Mouse (Mus musculus) forebrain, embryonic 11.5 days (tissue): ENCODE results near the gene Gramd1a. TPM values are rescaled to one million over a fixed set of nuclear protein-coding genes. Genes with fewer than 3 reads are reported as not detected.
A peak's percentile ranks its signal among the peaks of the same experiment; 100 is the strongest.

Experiments used
- ATAC-seq: fragments of 200-750 bp; cut with Nextera tagmentation; replicated peaks from 2 replicates; pipeline ENCODE4 v1.8.0; 2017; ENCODE audit warnings: moderate TSS enrichment; ENCODE audit not compliant: low FRiP score
- DNase-seq: peaks from one replicate; pipeline ENCODE4 v3.0.0-alpha.2; 2017; ENCODE audit warnings: low spot score
- H3K27ac ChIP-seq: fragments of 300-500 bp; sonication (generic); 2 replicates; pipeline ENCODE4 v1.5.1; 2014; ENCODE audit warnings: low read depth, low read length
- H3K27me3 ChIP-seq: fragments of 300-500 bp; sonication (generic); 2 replicates; pipeline ENCODE4 v1.6.1; 2014; ENCODE audit warnings: mild to moderate bottlenecking, low read length, mixed read lengths; ENCODE audit not compliant: control insufficient read depth, insufficient read depth
- H3K36me3 ChIP-seq: fragments of 300-500 bp; sonication (generic); 2 replicates; pipeline ENCODE4 v1.6.1; 2014; ENCODE audit warnings: mild to moderate bottlenecking, low read length, moderate library complexity, mixed read lengths; ENCODE audit not compliant: control insufficient read depth, insufficient read depth
- H3K4me1 ChIP-seq: fragments of 300-500 bp; sonication (generic); replicated peaks from 2 replicates; pipeline ENCODE4 v1.6.1; 2014; ENCODE audit warnings: low read length, mixed read lengths; ENCODE audit not compliant: control insufficient read depth, insufficient read depth
- H3K4me2 ChIP-seq: fragments of 300-500 bp; sonication (generic); 2 replicates; pipeline ENCODE4 v1.6.1; 2014; ENCODE audit warnings: low read depth, mild to moderate bottlenecking, low read length, moderate library complexity, mixed read lengths; ENCODE audit not compliant: severe bottlenecking
- H3K4me3 ChIP-seq: fragments of 300-500 bp; sonication (generic); 2 replicates; pipeline ENCODE4 v1.5.1; 2014; ENCODE audit warnings: low read depth, low read length
- H3K9ac ChIP-seq: fragments of 300-500 bp; sonication (generic); 2 replicates; pipeline ENCODE4 v1.6.1; 2014; ENCODE audit warnings: low read length
- H3K9me3 ChIP-seq: fragments of 300-500 bp; sonication (generic); 2 replicates; pipeline ENCODE4 v1.6.1; 2016; ENCODE audit warnings: low read length, mixed read lengths; ENCODE audit not compliant: control insufficient read depth
- WGBS: fragments of 180-500 bp; shearing (Covaris S2); extraction: QIAGEN DNeasy Blood & Tissue Kit; methylation state at CpG from one replicate; pipeline ENCODE4 v1.1.7; 2014; 5-methylcytosine and 5-hydroxymethylcytosine counted together
- polyA plus RNA-seq: library from polyadenylated mRNA; unstranded; fragments of >200 nt; fragmentation: Nextera tagmentation; extraction: Ambion mirVana; gene quantifications from 2 replicates; pipeline ENCODE4 v1.2.1, GENCODE M21; 2014

Gene Gramd1a
- polyA plus RNA-seq, 1 experiment from 2014 or later = 133 TPM

DNA sequence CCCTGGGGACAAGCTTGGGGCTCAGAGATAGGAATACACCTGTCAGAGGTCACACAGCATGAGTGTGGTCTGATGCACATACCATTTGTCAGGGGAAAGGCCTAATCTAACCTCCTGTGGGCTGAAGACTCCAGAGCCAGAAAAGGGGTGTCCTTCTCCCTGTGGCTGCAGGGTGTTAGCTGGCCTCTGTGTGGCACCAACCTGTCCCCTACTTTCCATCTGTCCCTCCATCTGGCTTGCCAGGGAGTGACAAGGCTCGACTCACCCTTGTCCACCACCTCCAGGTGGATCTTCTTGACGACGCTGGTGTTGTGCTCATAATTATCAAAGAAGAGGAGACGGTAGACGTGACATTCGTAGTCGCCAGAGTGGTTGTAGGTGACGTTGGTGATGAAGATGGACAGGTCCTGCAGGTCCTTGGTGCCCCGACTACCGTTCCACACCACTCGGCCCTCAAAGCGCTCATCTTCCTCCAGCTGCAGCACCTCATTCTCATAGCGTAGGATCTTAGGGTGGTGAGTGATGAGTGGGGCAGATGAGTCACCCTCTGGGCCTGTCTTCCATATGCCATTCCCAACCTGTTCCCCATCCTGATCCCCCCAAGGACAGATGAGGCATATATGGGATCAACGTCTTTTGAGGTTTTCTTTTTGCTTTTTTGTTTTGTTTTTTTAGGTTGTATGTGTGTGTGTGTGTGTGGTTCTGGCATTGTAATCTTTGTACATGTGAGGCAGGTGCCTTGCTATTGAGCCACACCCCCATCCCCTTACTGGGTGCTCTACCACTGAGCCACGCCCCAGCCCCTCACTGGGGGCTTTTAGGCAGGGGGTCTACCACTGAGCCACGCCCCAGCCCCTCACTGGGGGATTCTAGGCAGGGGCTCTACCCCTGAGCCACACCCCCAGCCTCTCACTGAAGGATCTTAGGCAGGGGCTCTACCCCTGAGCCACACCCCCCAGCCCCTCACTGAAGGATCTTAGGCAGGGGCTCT, 32.8 kb downstream of the Gramd1a start:
- Histone ChIP-seq H3K27ac (no peak overlapping the region), H3K4me2 (no peak overlapping the region), H3K27me3 (peaks cover 31% of the 10 kb centered on the region), H3K9me3 (no peaks in the 10 kb centered on the region), H3K4me3 (no peak overlapping the region), H3K4me1 (peaks cover 6% of the 10 kb centered on the region), H3K36me3 (no peaks in the 10 kb centered on the region), H3K9ac (no peak overlapping the region)
- no peak for DNase-seq
- WGBS = 90% methylated on average over 16 of the region's 16 CpGs
- ATAC-seq = no peak

DNA sequence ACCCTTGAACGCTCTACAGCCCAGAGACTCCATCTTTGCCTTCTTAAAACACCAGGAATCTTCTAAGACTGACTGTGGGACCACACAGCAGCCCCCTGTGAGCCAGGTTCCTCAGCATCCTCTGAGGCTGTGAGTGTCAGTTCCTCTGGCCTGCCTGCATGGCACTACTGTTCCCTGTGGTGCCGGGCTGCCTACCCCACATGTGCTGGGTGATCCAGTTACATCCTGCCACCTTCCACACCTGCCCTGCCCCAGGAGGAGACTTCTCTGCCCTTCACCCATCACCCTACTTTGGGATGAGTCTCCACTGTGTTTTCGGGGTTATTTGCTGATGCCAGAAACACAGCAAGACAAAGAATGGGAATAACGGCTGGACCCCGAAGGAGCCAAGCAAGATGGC, 36.1 kb downstream of the Gramd1a start:
- 86% methylated on average over 5 of the region's 5 CpGs for WGBS
- H3K9ac ChIP-seq = no peak overlapping the region
- no peak overlapping the region for H3K4me3 ChIP-seq
- DNase-seq = no peak
- H3K9me3 ChIP-seq = no peaks in the 10 kb centered on the region
- ATAC-seq = no peak
- peaks cover 2% of the 10 kb centered on the region; the same call in 1 of the 2 replicates for H3K4me1 ChIP-seq
- H3K27ac ChIP-seq = no peak overlapping the region
- no peak overlapping the region for H3K4me2 ChIP-seq
- H3K36me3 ChIP-seq = no peaks in the 10 kb centered on the region
- H3K27me3 ChIP-seq = no peaks in the 10 kb centered on the region; the same call in 1 of the 2 replicates

DNA sequence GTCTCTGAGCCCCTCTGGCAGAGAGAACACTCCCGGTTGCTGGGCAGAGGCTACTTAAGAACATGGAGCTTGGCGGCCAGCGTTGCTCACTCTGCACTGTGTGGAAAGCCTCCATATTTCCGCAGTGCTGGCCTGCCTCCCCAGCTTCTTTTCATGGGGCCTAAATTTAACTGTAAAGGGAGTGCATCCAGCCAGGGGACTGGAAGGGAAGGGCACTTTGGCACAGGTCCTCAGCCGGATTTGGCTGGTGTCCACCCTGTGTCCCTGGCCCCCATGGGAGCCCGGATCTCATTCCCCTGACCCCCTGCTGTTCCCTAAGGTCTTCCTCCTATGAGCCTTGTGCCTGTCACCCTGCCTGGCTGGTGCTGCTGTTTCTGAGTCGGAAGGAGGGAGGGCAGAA, 37.2 kb downstream of the Gramd1a start:
- 82% methylated on average over 7 of the region's 7 CpGs for WGBS
- peaks cover 2% of the 10 kb centered on the region; the same call in 1 of the 2 replicates for H3K4me1 ChIP-seq

DNA sequence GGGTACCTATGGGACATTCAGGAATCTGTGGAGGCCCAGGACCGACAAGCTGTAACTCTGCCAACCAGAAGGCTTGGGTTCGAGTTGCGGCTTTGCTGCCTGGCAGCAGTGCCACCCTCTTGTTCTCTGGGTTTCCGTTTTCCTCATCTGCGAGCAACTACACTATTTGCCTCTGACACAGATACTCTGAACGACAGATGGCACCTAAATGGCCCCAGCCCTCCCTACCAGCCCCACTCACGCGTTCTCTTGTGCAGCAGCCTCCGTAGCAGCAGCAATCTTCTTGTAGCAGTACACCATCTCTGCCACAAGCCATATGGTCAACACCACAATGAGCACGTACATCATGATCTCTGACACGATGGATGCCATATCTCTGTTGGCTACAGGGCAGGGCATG, 38.2 kb downstream of the Gramd1a start:
- no peaks in the 10 kb centered on the region for H3K27me3 ChIP-seq
- WGBS = 94% methylated on average over 11 of the region's 11 CpGs
- no peak overlapping the region for H3K9ac ChIP-seq
- H3K4me3 ChIP-seq = no peak overlapping the region
- H3K36me3 ChIP-seq = no peaks in the 10 kb centered on the region
- H3K4me2 ChIP-seq = no peak overlapping the region
- peaks cover 2% of the 10 kb centered on the region; the same call in 1 of the 2 replicates for H3K4me1 ChIP-seq
- H3K27ac ChIP-seq = no peak overlapping the region
- H3K9me3 ChIP-seq = no peaks in the 10 kb centered on the region
- ATAC-seq (no peak), DNase-seq (no peak)

More for the DNA sequence above, 37.2 kb downstream of the Gramd1a start:
- ATAC-seq (no peak), DNase-seq (no peak)
- H3K36me3 ChIP-seq = no peaks in the 10 kb centered on the region
- H3K9me3 ChIP-seq = no peaks in the 10 kb centered on the region
- H3K9ac ChIP-seq = no peak overlapping the region
- no peaks in the 10 kb centered on the region for H3K27me3 ChIP-seq
- no peak overlapping the region for H3K4me3 ChIP-seq
- no peak overlapping the region for H3K27ac ChIP-seq
- H3K4me2 ChIP-seq = no peak overlapping the region

DNA sequence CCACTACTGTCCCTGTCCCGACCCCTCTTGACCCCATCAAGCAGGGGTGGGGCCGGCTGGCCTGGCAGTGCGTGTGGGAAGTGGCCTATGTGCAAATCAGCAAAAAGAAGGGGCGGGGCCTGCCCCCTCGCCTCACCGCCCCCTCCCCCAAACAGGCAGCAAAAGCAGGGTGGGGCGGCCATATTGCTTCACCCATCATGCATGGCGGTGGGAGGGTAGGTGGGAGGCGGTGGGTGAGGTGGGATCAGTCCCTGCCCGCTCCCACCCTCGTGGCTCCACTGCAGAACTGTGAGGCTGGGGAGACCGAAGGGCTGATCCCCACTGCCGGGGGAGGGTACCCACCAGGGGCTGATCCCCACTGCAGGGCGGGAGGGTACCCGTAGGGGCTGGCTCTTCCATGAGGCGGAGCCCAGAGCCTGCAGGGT, 39.0 kb downstream of the Gramd1a start:
- no peaks in the 10 kb centered on the region for H3K36me3 ChIP-seq
- H3K27ac ChIP-seq = no peak overlapping the region
- H3K4me2 ChIP-seq = no peak overlapping the region
- ATAC-seq = peak; percentile 34; the same call in 1 of the 2 replicates
- H3K4me3 ChIP-seq = no peak overlapping the region
- no peak overlapping the region for H3K9ac ChIP-seq
- H3K4me1 ChIP-seq = peaks cover 2% of the 10 kb centered on the region; the same call in 1 of the 2 replicates
- H3K9me3 ChIP-seq = no peaks in the 10 kb centered on the region
- WGBS = 32% methylated on average over 16 of the region's 16 CpGs
- H3K27me3 ChIP-seq = no peaks in the 10 kb centered on the region
- no peak for DNase-seq

DNA sequence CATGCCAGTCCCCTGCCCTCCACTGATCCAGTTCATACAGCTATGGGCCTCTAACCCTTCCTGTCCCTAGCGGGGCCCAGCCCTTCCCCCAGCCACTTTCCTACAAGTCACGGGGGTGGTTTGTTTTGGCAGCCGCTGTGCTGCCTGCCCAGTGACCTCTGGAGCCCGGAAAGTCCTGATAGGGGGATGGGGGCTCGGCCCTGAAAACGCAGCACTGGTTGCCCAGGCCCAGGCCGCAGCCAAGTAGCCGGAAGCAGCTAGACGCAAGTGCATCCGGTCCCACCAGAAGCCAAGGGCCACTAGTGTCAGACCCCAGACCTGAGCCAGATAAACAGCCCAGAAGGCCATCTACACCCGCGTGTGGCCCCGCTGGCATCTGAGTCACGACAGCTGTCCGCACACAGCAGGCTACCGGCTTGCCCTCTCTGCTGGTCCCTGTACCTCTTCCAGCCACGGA, 40.1 kb downstream of the Gramd1a start:
- H3K9ac ChIP-seq = no peak overlapping the region
- H3K4me1 ChIP-seq = peaks cover 2% of the 10 kb centered on the region; the same call in 1 of the 2 replicates
- DNase-seq (no peak), ATAC-seq (no peak)
- H3K27ac ChIP-seq = no peak overlapping the region
- H3K36me3 ChIP-seq = no peaks in the 10 kb centered on the region
- no peak overlapping the region for H3K4me3 ChIP-seq
- no peaks in the 10 kb centered on the region for H3K9me3 ChIP-seq
- H3K27me3 ChIP-seq = no peaks in the 10 kb centered on the region
- WGBS = 29% methylated on average over 17 of the region's 17 CpGs
- H3K4me2 ChIP-seq = no peak overlapping the region

DNA sequence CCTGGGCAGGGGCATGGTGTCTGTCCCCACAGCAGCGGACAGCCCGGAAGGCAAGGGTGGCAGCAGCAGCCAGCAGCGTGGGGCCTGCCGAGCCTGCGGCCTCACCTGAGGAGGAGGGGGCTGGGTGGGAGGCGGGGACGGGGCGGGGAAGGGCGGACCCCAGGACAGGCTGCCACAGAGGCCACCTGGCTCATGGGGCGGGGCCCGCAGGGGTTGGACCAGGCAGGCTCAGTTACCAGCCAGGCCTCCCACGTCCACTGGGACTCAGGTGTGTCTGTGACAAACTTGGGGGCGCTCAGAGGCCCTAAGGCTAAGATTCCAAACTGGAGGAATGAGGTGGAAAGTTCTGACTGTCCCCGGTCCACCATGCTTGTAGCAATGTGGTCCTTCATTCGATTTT, 40.5 kb downstream of the Gramd1a start, which contains the start of gene Hpn:
Hpn (minus strand) TSS at position 109 of the 400 bp plus-strand sequence.
- no peak within 1 kb of the TSS for H3K4me3 ChIP-seq
- DNase-seq (no peak), ATAC-seq (no peak)
- H3K4me2 ChIP-seq = no peak within 1 kb of the TSS
- H3K27me3 ChIP-seq = no peaks in the 10 kb centered on the region
- H3K36me3 ChIP-seq = no peaks in the 10 kb centered on the region
- H3K9me3 ChIP-seq = no peaks in the 10 kb centered on the region
- H3K9ac ChIP-seq = no peak within 1 kb of the TSS
- H3K27ac ChIP-seq = no peak within 1 kb of the TSS
- WGBS = 14% methylated on average over 15 of the region's 15 CpGs
- peaks cover 2% of the 10 kb centered on the region; the same call in 1 of the 2 replicates for H3K4me1 ChIP-seq

DNA sequence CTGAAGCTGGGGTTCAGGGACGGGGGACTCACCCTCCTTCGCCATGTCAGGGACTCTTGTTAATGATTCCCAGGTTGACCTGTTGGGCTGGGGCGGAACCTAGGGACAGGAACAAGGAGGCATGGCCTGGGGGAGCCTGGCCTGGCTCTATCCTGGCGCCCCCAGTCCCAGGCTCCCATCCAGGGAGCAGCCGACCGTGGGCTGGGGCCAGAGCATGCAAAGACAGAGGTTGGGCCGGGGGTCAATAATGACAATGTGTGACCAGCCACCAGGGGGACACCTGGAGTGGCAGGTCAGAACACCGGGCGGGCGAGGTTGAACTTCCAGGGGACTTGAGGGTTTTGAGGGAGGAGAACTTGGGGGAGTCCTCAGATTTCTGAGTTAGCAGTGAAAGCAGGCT, 41.0 kb downstream of the Gramd1a start:
- ATAC-seq = no peak
- no peaks in the 10 kb centered on the region for H3K36me3 ChIP-seq
- no peaks in the 10 kb centered on the region for H3K27me3 ChIP-seq
- no peak overlapping the region for H3K27ac ChIP-seq
- DNase-seq = no peak
- H3K9me3 ChIP-seq = no peaks in the 10 kb centered on the region
- no peak overlapping the region for H3K9ac ChIP-seq
- H3K4me2 ChIP-seq = no peak overlapping the region
- H3K4me1 ChIP-seq = peaks cover 2% of the 10 kb centered on the region; the same call in 1 of the 2 replicates
- no peak overlapping the region for H3K4me3 ChIP-seq
- WGBS = 46% methylated on average over 10 of the region's 10 CpGs
